Mouse (Mus musculus) CH12.LX (cell line): ENCODE results near the gene Abhd14b.

Source experiments
- CTCF ChIP-seq, 2 experiments: IDR thresholded peaks in 1 of 2; conservative IDR thresholded peaks in 1 of 2; 2 replicates each; pipeline ENCODE4 v1.5.1; 2011 to 2012; ENCODE audit warnings: low read depth in 2 of 2, low read length in 2 of 2, improper control_type of control experiment in 1 of 2, inconsistent platforms in 1 of 2, mild to moderate bottlenecking in 1 of 2, moderate library complexity in 1 of 2
- ETS1 ChIP-seq: conservative IDR thresholded peaks from 2 replicates; pipeline ENCODE4 v1.6.1; 2012; ENCODE audit warnings: low read depth, mild to moderate bottlenecking, inconsistent platforms, low read length, improper control_type of control experiment, moderate library complexity
- MAZ ChIP-seq: IDR thresholded peaks from 2 replicates; pipeline ENCODE4 v1.6.1; 2012; ENCODE audit warnings: low read depth, mild to moderate bottlenecking, inconsistent platforms, low read length, improper control_type of control experiment, moderate library complexity
- POLR2A ChIP-seq: IDR thresholded peaks from 2 replicates; pipeline ENCODE4 v1.6.1; 2011; ENCODE audit warnings: low read depth, mild to moderate bottlenecking, improper control_type of control experiment, low read length
- USF1 ChIP-seq: IDR thresholded peaks from 2 replicates; pipeline ENCODE4 v1.6.1; 2014; ENCODE audit warnings: low read depth, mild to moderate bottlenecking, inconsistent platforms, low read length, improper control_type of control experiment

DNA sequence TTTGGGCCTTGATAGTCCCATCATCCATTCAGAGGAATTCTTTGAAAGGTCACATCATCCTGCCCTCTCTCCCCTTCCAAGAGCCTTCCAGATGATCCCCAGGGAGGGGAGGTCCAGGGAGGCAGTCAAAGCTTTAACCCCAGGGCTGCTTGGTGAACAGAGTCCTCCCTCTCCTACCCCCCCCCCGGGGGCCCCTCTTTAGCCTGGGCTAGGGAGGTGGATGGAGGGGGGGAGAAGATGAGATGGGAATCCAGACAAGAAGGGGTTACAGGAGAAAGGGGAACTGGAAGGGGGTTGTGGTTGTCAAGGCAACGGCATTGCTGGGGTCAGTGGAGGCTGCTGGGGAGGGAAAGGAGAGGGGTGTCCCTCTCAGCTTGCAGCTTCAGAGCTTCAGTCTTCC, 26.7 kb upstream of the Abhd14b start:
- TF ChIP-seq CTCF (conservative IDR thresholded peaks at IDR 0.05 in 1 of 2, IDR thresholded peaks at IDR 0.05 in 1 of 2; ENCODE audit: low read depth in 2 of 2, low read length in 2 of 2) (no peak), MAZ (no peak), POLR2A (no peak), USF1 (no peak), ETS1 (no peak)
